Mouse (Mus musculus): ENCODE results near the gene Map3k11. TPM values are rescaled to one million over a fixed set of nuclear protein-coding genes. Genes with fewer than 3 reads are reported as not detected.

The Map3k11 gene
- polyA plus RNA-seq, 1 experiment: 22.9 TPM

- DNase-seq (ENCODE audit: low read depth): peak; percentile 90
- no peak for TF ChIP-seq CTCF (IDR thresholded peaks at IDR 0.05; ENCODE audit: borderline replicate concordance, extremely low read depth, insufficient read depth, insufficient read length)
- TF ChIP-seq POLR2A (IDR thresholded peaks at IDR 0.05; ENCODE audit: borderline replicate concordance, extremely low read depth, insufficient read depth, insufficient read length, poor library complexity, severe bottlenecking): peak; percentile 68
Observed at GRCm38 (mm10) chr19:5741641-5742240, 53.2 kb downstream of the Map3k11 start.

- peak; percentile 39 for DNase-seq (ENCODE audit: low read depth)
- TF ChIP-seq CTCF (IDR thresholded peaks at IDR 0.05; ENCODE audit: borderline replicate concordance, extremely low read depth, insufficient read depth, insufficient read length) (no peak), POLR2A (IDR thresholded peaks at IDR 0.05; ENCODE audit: borderline replicate concordance, extremely low read depth, insufficient read depth, insufficient read length, poor library complexity, severe bottlenecking) (no peak)
Observed at GRCm38 (mm10) chr19:5742241-5742641, 53.7 kb downstream of the Map3k11 start.

- TF ChIP-seq CTCF (IDR thresholded peaks at IDR 0.05; ENCODE audit: borderline replicate concordance, extremely low read depth, insufficient read depth, insufficient read length) (no peak), POLR2A (IDR thresholded peaks at IDR 0.05; ENCODE audit: borderline replicate concordance, extremely low read depth, insufficient read depth, insufficient read length, poor library complexity, severe bottlenecking) (no peak)
- no peak for DNase-seq (ENCODE audit: low read depth)
Observed at GRCm38 (mm10) chr19:5743576-5743975, 55.0 kb downstream of the Map3k11 start.

GRCm38 (mm10) chr19:5745756-5746710, 57.5 kb downstream of the Map3k11 start:
- no peak for TF ChIP-seq CTCF (IDR thresholded peaks at IDR 0.05; ENCODE audit: borderline replicate concordance, extremely low read depth, insufficient read depth, insufficient read length)
- TF ChIP-seq POLR2A (IDR thresholded peaks at IDR 0.05; ENCODE audit: borderline replicate concordance, extremely low read depth, insufficient read depth, insufficient read length, poor library complexity, severe bottlenecking): no peak
- DNase-seq (ENCODE audit: low read depth): peak; percentile 34

GRCm38 (mm10) chr19:5746907-5747363, 58.4 kb downstream of the Map3k11 start:
- no peak for DNase-seq (ENCODE audit: low read depth)
- no peak for TF ChIP-seq POLR2A (IDR thresholded peaks at IDR 0.05; ENCODE audit: borderline replicate concordance, extremely low read depth, insufficient read depth, insufficient read length, poor library complexity, severe bottlenecking)
- no peak for TF ChIP-seq CTCF (IDR thresholded peaks at IDR 0.05; ENCODE audit: borderline replicate concordance, extremely low read depth, insufficient read depth, insufficient read length)

- DNase-seq (ENCODE audit: low read depth): no peak
Observed at GRCm38 (mm10) chr19:5749476-5749875, 60.9 kb downstream of the Map3k11 start.

GRCm38 (mm10) chr19:5750951-5751350, 62.4 kb downstream of the Map3k11 start:
- TF ChIP-seq CTCF (IDR thresholded peaks at IDR 0.05; ENCODE audit: borderline replicate concordance, extremely low read depth, insufficient read depth, insufficient read length) (no peak), POLR2A (IDR thresholded peaks at IDR 0.05; ENCODE audit: borderline replicate concordance, extremely low read depth, insufficient read depth, insufficient read length, poor library complexity, severe bottlenecking) (no peak)
- no peak for DNase-seq (ENCODE audit: low read depth)

More at GRCm38 (mm10) chr19:5749476-5749875, 60.9 kb downstream of the Map3k11 start:
- TF ChIP-seq CTCF (IDR thresholded peaks at IDR 0.05; ENCODE audit: borderline replicate concordance, extremely low read depth, insufficient read depth, insufficient read length) (no peak), POLR2A (IDR thresholded peaks at IDR 0.05; ENCODE audit: borderline replicate concordance, extremely low read depth, insufficient read depth, insufficient read length, poor library complexity, severe bottlenecking) (no peak)

- DNase-seq (ENCODE audit: low read depth): peak; percentile 64
- no peak for TF ChIP-seq POLR2A (IDR thresholded peaks at IDR 0.05; ENCODE audit: borderline replicate concordance, extremely low read depth, insufficient read depth, insufficient read length, poor library complexity, severe bottlenecking)
- no peak for TF ChIP-seq CTCF (IDR thresholded peaks at IDR 0.05; ENCODE audit: borderline replicate concordance, extremely low read depth, insufficient read depth, insufficient read length)
Observed at GRCm38 (mm10) chr19:5751742-5752141, 63.2 kb downstream of the Map3k11 start.

Other genes with a start within 250 kb of the Map3k11 start
- not detected in 2 replicates for gene Fosl1, start 241.2 kb upstream of the Map3k11 start, polyA plus RNA-seq (2012; rRNA removed)
- 9.6 and 12.1 TPM in 2 replicates for gene Ccdc85b, start 230.8 kb upstream of the Map3k11 start, polyA plus RNA-seq (2012; rRNA removed)
- 179 and 266 TPM in 2 replicates for gene Fibp, start 228.1 kb upstream of the Map3k11 start, polyA plus RNA-seq (2012; rRNA removed)
- 2.9 and 3.7 TPM in 2 replicates for gene Ctsw, start 220.2 kb upstream of the Map3k11 start, polyA plus RNA-seq (2012; rRNA removed)
- gene Efemp2, start 214.8 kb upstream of the Map3k11 start, polyA plus RNA-seq (2012; rRNA removed): 47.7 and 58.5 TPM in 2 replicates
- 46.4 and 73.2 TPM in 2 replicates for gene Mus81, start 200.3 kb upstream of the Map3k11 start, polyA plus RNA-seq (2012; rRNA removed)
- 1,637 and 1,665 TPM in 2 replicates for gene Cfl1, start 198.3 kb upstream of the Map3k11 start, polyA plus RNA-seq (2012; rRNA removed)
- gene 1700020D05Rik, start 185.0 kb upstream of the Map3k11 start, polyA plus RNA-seq (2012; rRNA removed): 2.5 and 4.7 TPM in 2 replicates
- gene Snx32, start 178.2 kb upstream of the Map3k11 start, polyA plus RNA-seq (2012; rRNA removed): 92.3 and 123 TPM in 2 replicates
- 0.31 and 0.42 TPM in 2 replicates for gene Ovol1, start 128.1 kb upstream of the Map3k11 start, polyA plus RNA-seq (2012; rRNA removed)
- 2.6 and 4.5 TPM in 2 replicates for gene Ap5b1, start 120.7 kb upstream of the Map3k11 start, polyA plus RNA-seq (2012; rRNA removed)
- 62.0 and 111 TPM in 2 replicates for gene Rnaseh2c, start 86.9 kb upstream of the Map3k11 start, polyA plus RNA-seq (2012; rRNA removed)
- gene Kat5, start 78.5 kb upstream of the Map3k11 start, polyA plus RNA-seq (2012; rRNA removed): 163 and 181 TPM in 2 replicates
- 44.7 and 47.0 TPM in 2 replicates for gene Rela, start 51.3 kb upstream of the Map3k11 start, polyA plus RNA-seq (2012; rRNA removed)
- gene Sipa1, start 25.0 kb upstream of the Map3k11 start, polyA plus RNA-seq (2012; rRNA removed): 30.8 and 32.5 TPM in 2 replicates
- 95.9 and 120 TPM in 2 replicates for gene Pcnx3, start 166 bp downstream of the Map3k11 start, polyA plus RNA-seq (2012; rRNA removed)
- gene Kcnk7, start 15.6 kb downstream of the Map3k11 start, polyA plus RNA-seq (2012; rRNA removed): 0.13 TPM in 1 of 2 replicates, not detected in the other
- 18.3 and 20.4 TPM in 2 replicates for gene Ehbp1l1, start 37.6 kb downstream of the Map3k11 start, polyA plus RNA-seq (2012; rRNA removed)
- 258 and 404 TPM in 2 replicates for gene Fam89b, start 40.9 kb downstream of the Map3k11 start, polyA plus RNA-seq (2012; rRNA removed)
- 52.1 and 70.3 TPM in 2 replicates for gene Ltbp3, start 52.2 kb downstream of the Map3k11 start, polyA plus RNA-seq (2012; rRNA removed)
- 130 and 153 TPM in 2 replicates for gene Scyl1, start 82.7 kb downstream of the Map3k11 start, polyA plus RNA-seq (2012; rRNA removed)
- 18.9 and 21.3 TPM in 2 replicates for gene Frmd8, start 186.5 kb downstream of the Map3k11 start, polyA plus RNA-seq (2012; rRNA removed)
- 2.6 and 3.5 TPM in 2 replicates for gene Slc25a45, start 189.1 kb downstream of the Map3k11 start, polyA plus RNA-seq (2012; rRNA removed)
- gene Tigd3, start 205.4 kb downstream of the Map3k11 start, polyA plus RNA-seq (2012; rRNA removed): 15.2 and 15.5 TPM in 2 replicates
- 180 and 231 TPM in 2 replicates for gene Dpf2, start 224.3 kb downstream of the Map3k11 start, polyA plus RNA-seq (2012; rRNA removed)
- gene Cdc42ep2, start 236.1 kb downstream of the Map3k11 start, polyA plus RNA-seq (2012; rRNA removed): 11.7 and 13.7 TPM in 2 replicates